Mouse (Mus musculus): ENCODE results near the gene Cd151. TPM values are rescaled to one million over a fixed set of nuclear protein-coding genes. Genes with fewer than 3 reads are reported as not detected.

The Cd151 gene
- total and polyA plus RNA-seq, 3 experiments: 272 to 395 (median 334) TPM

- WGBS: 71% methylated on average over 2 of the region's 2 CpGs
- H3K27me3 ChIP-seq (ENCODE audit: control insufficient read depth, insufficient read depth, low read length): no peaks in the 10 kb centered on the region
- no peak overlapping the region for H3K9ac ChIP-seq (ENCODE audit: low read depth, low read length)
- intact Hi-C loops (cut with DNase I): no loop called here
- TF ChIP-seq CTCF (IDR thresholded peaks at IDR 0.05) (no peak), POLR2A (IDR thresholded peaks at IDR 0.05; ENCODE audit: insufficient read depth, low read depth, low read length) (no peak), EP300 (IDR thresholded peaks at IDR 0.05; ENCODE audit: insufficient read depth, low read depth, low read length) (no peak)
- no peak overlapping the region for H3K4me3 ChIP-seq
- no peak for DNase-seq
- no peaks in the 10 kb centered on the region; the same call in 1 of the 2 replicates for H3K36me3 ChIP-seq (ENCODE audit: control insufficient read depth, insufficient read depth, low read length)
- H3K4me1 ChIP-seq (ENCODE audit: control insufficient read depth, insufficient read depth, low read length): peaks cover 18% of the 10 kb centered on the region
- H3K79me2 ChIP-seq (replicated peaks; ENCODE audit: control insufficient read depth, insufficient read depth, low read length): 0 out of 2 replicates have a peak, but pooled peaks cover 2% of the 10 kb centered on the region
- no peak overlapping the region for H3K27ac ChIP-seq
Observed at GRCm38 (mm10) chr7:141485606-141486005, 18.4 kb downstream of the Cd151 start.

GRCm38 (mm10) chr7:141486239-141486638 lies 19.0 kb downstream of the Cd151 start:
- H3K4me1 ChIP-seq (ENCODE audit: control insufficient read depth, insufficient read depth, low read length): peaks cover 13% of the 10 kb centered on the region
- no peaks in the 10 kb centered on the region; the same call in 1 of the 2 replicates for H3K36me3 ChIP-seq (ENCODE audit: control insufficient read depth, insufficient read depth, low read length)
- WGBS: 86% methylated on average over 1 of the region's 1 CpGs
- no peaks in the 10 kb centered on the region for H3K27me3 ChIP-seq (ENCODE audit: control insufficient read depth, insufficient read depth, low read length)
- H3K4me3 ChIP-seq: no peak overlapping the region
- DNase-seq: no peak
- no peak overlapping the region for H3K9ac ChIP-seq (ENCODE audit: low read depth, low read length)
- 0 out of 2 replicates have a peak, but pooled peaks cover 2% of the 10 kb centered on the region for H3K79me2 ChIP-seq (replicated peaks; ENCODE audit: control insufficient read depth, insufficient read depth, low read length)
- no peak overlapping the region for H3K27ac ChIP-seq
- intact Hi-C loops (cut with DNase I): no loop called here
- TF ChIP-seq CTCF (IDR thresholded peaks at IDR 0.05) (no peak), POLR2A (IDR thresholded peaks at IDR 0.05; ENCODE audit: insufficient read depth, low read depth, low read length) (no peak), EP300 (IDR thresholded peaks at IDR 0.05; ENCODE audit: insufficient read depth, low read depth, low read length) (no peak)

- no peak for TF ChIP-seq CTCF (IDR thresholded peaks at IDR 0.05)
- no peak for TF ChIP-seq EP300 (IDR thresholded peaks at IDR 0.05; ENCODE audit: insufficient read depth, low read depth, low read length)
- TF ChIP-seq POLR2A (IDR thresholded peaks at IDR 0.05; ENCODE audit: insufficient read depth, low read depth, low read length): no peak
- intact Hi-C loops (cut with DNase I): no loop called here
- DNase-seq: no peak
- H3K27ac ChIP-seq: no peak overlapping the region
- peaks cover 13% of the 10 kb centered on the region for H3K4me1 ChIP-seq (ENCODE audit: control insufficient read depth, insufficient read depth, low read length)
- 0 out of 2 replicates have a peak, but pooled peaks cover 2% of the 10 kb centered on the region for H3K79me2 ChIP-seq (replicated peaks; ENCODE audit: control insufficient read depth, insufficient read depth, low read length)
- H3K27me3 ChIP-seq (ENCODE audit: control insufficient read depth, insufficient read depth, low read length): no peaks in the 10 kb centered on the region
- H3K9ac ChIP-seq (ENCODE audit: low read depth, low read length): no peak overlapping the region
- WGBS: 80% methylated on average over 7 of the region's 7 CpGs
- no peaks in the 10 kb centered on the region; the same call in 1 of the 2 replicates for H3K36me3 ChIP-seq (ENCODE audit: control insufficient read depth, insufficient read depth, low read length)
- H3K4me3 ChIP-seq: no peak overlapping the region
Observed at GRCm38 (mm10) chr7:141487141-141487540, 19.9 kb downstream of the Cd151 start.

- WGBS: 69% methylated on average over 2 of the region's 2 CpGs
- no peaks in the 10 kb centered on the region; the same call in 1 of the 2 replicates for H3K36me3 ChIP-seq (ENCODE audit: control insufficient read depth, insufficient read depth, low read length)
- intact Hi-C loops (cut with DNase I): no loop called here
- H3K27ac ChIP-seq: no peak overlapping the region
- H3K9ac ChIP-seq (ENCODE audit: low read depth, low read length): no peak overlapping the region
- H3K27me3 ChIP-seq (ENCODE audit: control insufficient read depth, insufficient read depth, low read length): no peaks in the 10 kb centered on the region
- no peak overlapping the region for H3K4me3 ChIP-seq
- TF ChIP-seq CTCF (IDR thresholded peaks at IDR 0.05) (peak; percentile 49), POLR2A (IDR thresholded peaks at IDR 0.05; ENCODE audit: insufficient read depth, low read depth, low read length) (no peak)
- no peak for DNase-seq
- no peaks in the 10 kb centered on the region for H3K79me2 ChIP-seq (replicated peaks; ENCODE audit: control insufficient read depth, insufficient read depth, low read length)
- no peaks in the 10 kb centered on the region for H3K4me1 ChIP-seq (ENCODE audit: control insufficient read depth, insufficient read depth, low read length)
Observed at GRCm38 (mm10) chr7:141491151-141491550, 24.0 kb downstream of the Cd151 start.

GRCm38 (mm10) chr7:141492738-141493137 lies 25.5 kb downstream of the Cd151 start:
- TF ChIP-seq CTCF (IDR thresholded peaks at IDR 0.05) (no peak), POLR2A (IDR thresholded peaks at IDR 0.05; ENCODE audit: insufficient read depth, low read depth, low read length) (no peak), EP300 (IDR thresholded peaks at IDR 0.05; ENCODE audit: insufficient read depth, low read depth, low read length) (no peak)
- 93% methylated on average over 5 of the region's 5 CpGs for WGBS
- H3K36me3 ChIP-seq (ENCODE audit: control insufficient read depth, insufficient read depth, low read length): no peaks in the 10 kb centered on the region; the same call in 1 of the 2 replicates
- no peak for DNase-seq
- intact Hi-C loops (cut with DNase I): no loop called here
- H3K27me3 ChIP-seq (ENCODE audit: control insufficient read depth, insufficient read depth, low read length): no peaks in the 10 kb centered on the region
- H3K4me3 ChIP-seq: no peak overlapping the region
- no peak overlapping the region for H3K27ac ChIP-seq
- H3K9ac ChIP-seq (ENCODE audit: low read depth, low read length): no peak overlapping the region
- no peaks in the 10 kb centered on the region for H3K79me2 ChIP-seq (replicated peaks; ENCODE audit: control insufficient read depth, insufficient read depth, low read length)
- H3K4me1 ChIP-seq (ENCODE audit: control insufficient read depth, insufficient read depth, low read length): peaks cover under 1% of the 10 kb centered on the region; the same call in 1 of the 2 replicates

GRCm38 (mm10) chr7:141493729-141494128 lies 26.5 kb downstream of the Cd151 start:
- TF ChIP-seq POLR2A (IDR thresholded peaks at IDR 0.05; ENCODE audit: insufficient read depth, low read depth, low read length) (no peak), EP300 (IDR thresholded peaks at IDR 0.05; ENCODE audit: insufficient read depth, low read depth, low read length) (no peak), CTCF (IDR thresholded peaks at IDR 0.05) (no peak)
- Histone ChIP-seq H3K9ac (ENCODE audit: low read depth, low read length) (no peak overlapping the region), H3K4me3 (no peak overlapping the region), H3K36me3 (ENCODE audit: control insufficient read depth, insufficient read depth, low read length) (no peaks in the 10 kb centered on the region; the same call in 1 of the 2 replicates), H3K27ac (no peak overlapping the region), H3K79me2 (replicated peaks; ENCODE audit: control insufficient read depth, insufficient read depth, low read length) (no peaks in the 10 kb centered on the region), H3K27me3 (ENCODE audit: control insufficient read depth, insufficient read depth, low read length) (no peaks in the 10 kb centered on the region), H3K4me1 (ENCODE audit: control insufficient read depth, insufficient read depth, low read length) (peaks cover 1% of the 10 kb centered on the region; the same call in 1 of the 2 replicates)
- no peak for DNase-seq
- WGBS: 84% methylated on average over 1 of the region's 1 CpGs
- intact Hi-C loops (cut with DNase I): no loop called here

Data from heart, adult 2 months (tissue).